Mouse (Mus musculus): ENCODE data around the gene Des.

Des gene

GRCm38 (mm10) chr1:75412196-75412595 lies 52.1 kb downstream of the Des start:
- no peak for DNase-seq (ENCODE audit: extremely low read depth, insufficient read length, low spot score)

- DNase-seq (ENCODE audit: extremely low read depth, insufficient read length, low spot score) = no peak
Measured at GRCm38 (mm10) chr1:75413749-75414148, 53.6 kb downstream of the Des start.

All from 3134 (cell line).